Mouse (Mus musculus): Measurements from ENCODE around the gene Ddit4l.
"Not testable (repeated sequence)": the region's sequence is repeated elsewhere in the genome, so short reads cannot be mapped to it uniquely, and the experiment has no call there.

Gene Ddit4l

DNA sequence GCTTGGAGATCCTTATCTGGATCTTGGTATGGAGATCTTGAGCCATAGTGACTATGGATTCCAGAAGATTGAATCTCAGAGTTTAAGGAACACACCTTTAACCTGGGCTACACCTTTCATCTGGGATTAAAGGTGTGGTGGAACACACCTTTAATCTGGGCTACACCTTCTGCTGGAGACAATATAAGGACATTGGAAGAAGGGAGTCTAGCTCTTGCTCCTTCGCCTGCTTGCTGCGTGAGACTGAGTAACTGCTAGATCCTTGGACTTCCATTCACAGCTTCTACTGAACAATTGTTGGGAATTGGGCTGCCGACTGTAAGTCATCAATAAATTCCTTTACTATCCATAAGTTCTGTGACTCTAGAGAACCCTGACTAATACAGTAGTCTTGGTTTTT, at the start of gene Ddit4l:
Gene Ddit4l (plus strand): TSS at position 301 of the 400 bp plus-strand sequence.
- not testable (repeated sequence) for DNase-seq (ENCODE audit: low spot score in 2 of 2)

DNA sequence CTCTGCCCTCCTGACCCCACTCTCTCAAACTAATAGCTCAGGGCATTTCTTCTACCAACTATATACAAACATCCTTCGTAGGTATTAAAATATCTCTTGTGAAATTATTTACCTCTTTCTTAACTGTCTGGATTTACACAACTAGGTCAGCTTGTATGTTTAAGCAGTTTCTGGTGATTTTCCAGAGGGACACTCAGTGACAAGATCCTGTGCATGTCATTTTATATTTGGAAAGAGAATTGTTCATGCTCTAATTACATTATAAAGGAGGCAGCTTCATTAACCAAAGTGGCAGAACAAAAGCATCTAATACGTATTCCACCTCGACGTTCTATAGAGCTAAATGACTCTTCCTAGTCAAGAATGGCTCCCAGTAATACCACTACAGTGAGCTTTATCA, 45.3 kb upstream of the Ddit4l start:
- DNase-seq (ENCODE audit: low spot score in 2 of 2): no peak

DNA sequence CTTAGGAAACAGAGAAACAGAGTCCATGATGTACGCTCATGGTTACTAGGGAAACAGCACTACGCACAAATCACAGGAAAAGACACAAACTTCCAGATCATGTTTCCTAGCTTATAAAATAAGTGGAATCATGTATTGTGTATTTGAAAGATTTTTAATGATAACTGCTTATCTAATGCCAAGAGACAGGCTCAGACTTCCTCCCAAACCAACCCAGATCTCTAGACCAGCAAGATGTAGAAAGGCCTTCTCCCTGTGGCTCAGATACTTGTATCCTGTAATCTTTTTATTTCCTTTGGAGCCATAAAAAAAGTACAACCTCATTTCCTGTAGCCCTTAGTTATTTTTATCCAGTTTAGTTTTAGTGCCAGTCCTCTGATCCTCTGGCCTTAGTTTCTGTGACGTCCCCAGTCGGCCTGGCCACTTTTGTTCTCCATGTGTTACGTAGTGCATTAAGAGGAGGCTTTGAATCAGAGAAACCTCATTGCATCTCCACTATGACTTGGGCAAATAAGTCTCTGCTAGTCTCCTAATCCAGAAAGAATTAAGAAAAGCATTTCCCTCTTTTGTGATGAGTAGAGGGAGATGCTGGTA, 34.9 kb upstream of the Ddit4l start:
- no peak for DNase-seq (ENCODE audit: low spot score in 2 of 2)

DNA sequence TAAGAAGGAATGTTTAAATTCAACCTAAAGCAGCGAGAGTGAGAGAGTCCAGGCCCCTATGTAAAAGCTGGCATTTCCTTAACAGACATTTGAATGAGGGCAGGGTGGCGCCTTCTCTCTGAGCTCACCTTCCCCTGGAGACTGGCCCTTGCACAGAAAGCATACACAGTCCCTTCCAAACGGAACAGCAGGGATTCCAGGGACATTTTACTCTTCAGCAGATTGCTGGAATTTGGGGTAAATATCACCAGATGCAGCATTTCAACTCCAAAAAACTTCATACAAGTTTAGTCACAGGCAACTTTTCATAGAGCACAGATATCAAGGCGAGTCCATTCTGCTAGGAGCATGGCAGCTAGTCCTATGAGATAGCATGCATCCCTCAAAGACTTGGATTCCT, 31.6 kb upstream of the Ddit4l start:
- DNase-seq (ENCODE audit: low spot score in 2 of 2): no peak

DNA sequence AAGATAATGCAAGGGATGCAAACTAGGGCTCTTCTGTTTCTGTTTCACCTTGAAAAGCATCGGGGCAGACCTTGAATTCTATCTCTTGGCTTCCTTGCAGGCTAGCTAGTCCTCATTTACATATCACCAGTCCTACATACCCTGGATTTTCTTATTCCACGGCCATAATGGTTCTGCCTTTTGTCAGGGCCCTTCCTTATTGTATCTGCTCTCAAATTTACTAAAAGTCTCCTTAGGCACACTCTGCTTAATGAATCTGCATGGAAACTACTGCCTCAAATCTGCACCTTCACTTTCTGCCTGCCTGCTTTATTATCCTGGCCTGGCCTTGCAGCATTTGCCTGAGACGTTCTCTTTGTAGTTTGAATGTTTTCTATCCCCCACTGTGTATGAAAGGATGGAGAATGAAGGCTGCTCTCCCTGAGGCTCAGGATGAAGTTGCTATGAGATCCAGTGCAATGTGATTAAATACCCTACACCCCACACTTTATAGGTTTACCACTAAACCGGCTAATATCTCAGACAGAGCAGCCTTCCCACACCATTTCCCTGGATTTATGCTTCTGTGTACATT, 27.0 kb upstream of the Ddit4l start:
- DNase-seq (ENCODE audit: low spot score in 2 of 2): no peak

DNA sequence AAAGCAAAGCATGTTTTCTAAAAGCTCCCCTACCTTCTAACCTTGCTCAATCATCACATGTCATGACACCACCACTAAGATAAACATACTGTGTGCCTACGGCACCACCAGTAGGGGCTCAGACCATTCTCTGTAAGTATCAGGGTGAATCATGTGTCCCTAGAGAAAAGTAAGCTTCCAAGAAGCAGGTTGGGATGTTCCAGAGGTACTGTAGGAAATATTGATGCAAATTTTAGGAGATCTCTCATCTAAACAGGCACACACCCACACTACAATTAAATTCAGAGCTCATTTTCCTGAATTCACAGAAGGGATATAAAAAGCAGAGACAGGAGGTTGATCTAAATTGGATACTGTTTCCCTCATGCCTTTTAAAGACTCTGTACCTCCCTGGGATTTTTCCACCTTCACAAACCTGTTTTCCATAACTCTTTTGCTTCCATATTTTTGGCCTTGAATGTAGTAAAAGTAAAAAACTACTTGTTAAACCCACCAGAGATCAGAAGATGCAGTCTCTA, 12.4 kb upstream of the Ddit4l start:
- DNase-seq (ENCODE audit: low spot score in 2 of 2): no peak

DNA sequence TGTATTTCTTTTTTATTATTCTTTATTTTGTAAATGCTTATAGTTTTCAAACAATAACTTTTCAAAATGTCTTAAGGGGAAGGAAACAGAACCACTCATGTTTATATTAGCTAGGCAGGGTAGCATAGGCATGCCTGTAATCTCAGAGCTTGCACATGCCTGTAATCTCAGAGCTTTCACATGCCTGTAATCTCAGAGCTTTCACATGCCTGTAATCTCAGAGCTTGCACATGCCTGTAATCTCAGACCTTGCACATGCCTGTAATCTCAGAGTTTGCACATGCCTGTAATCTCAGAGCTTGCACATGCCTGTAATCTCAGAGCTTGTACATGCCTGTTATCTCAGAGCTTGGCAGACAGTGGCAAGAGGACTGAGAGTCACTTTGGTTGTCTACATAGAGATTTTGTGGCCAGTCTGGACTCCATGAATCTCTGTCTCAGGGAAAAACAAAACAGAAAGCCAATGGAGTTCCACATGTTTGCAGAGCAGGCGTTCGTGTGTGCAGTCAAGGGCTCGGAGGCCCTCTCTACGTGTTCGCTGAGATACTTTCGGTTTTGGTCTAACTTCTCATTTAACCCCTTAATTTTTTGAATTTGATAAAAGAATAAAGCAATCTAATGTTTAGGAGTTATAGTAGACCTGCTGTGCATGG, 10.8 kb upstream of the Ddit4l start:
- no peak for DNase-seq (ENCODE audit: low spot score in 2 of 2)

DNA sequence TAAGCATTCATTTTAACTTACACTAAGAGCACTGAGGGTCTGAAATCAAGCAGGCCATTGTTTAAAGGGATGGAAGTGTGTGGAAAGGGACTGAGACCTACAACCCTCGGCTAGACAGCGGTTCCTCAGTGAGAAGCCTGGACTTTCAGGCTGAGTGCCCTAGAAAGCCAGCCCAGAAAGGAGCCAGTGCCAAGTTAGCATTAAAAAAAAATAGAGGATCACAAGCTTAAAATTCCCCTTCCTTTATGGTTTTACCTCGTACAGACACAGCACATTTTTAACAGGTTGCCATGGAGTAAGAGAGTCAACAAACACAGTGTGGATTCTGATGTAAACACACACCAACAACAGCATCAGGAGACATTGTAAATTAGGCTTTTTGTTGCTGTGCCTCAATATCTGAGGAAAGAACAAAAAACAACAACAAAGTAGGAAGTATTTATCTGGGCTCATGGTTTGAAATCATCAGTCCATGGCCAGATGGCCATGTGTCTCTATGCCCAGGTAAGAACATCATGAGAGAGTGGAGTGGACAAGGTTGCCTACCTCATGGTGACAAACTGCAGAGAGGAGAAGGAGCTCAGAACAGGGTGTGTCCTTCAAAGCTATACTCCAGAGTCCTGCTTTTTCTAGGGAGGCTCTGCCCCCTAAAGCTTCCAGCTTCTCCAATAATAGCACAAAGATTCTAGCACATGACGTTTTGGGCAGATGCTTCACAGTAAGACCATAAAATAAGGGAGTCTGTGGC, 10.1 kb upstream of the Ddit4l start:
- no peak for DNase-seq (ENCODE audit: low spot score in 2 of 2)

DNA sequence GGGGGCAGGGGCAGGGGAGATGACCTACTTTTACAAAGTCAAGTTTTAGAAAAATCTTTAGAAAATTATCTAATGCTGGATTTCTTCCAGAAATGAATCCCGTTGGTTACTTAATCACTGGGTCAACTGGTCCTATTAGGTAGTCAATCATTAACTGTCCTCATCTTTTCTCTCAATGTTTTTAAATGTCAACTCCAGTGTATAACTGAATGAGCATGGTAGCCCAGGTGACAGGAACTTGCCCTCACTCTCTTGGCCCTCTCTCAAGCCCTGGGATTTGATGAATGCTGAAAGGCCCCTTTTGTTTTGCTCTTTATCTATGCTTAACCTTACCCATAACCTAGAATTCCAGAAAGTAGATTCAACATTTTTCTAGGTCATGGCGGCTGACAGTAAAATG, 9.4 kb upstream of the Ddit4l start:
- no peak for DNase-seq (ENCODE audit: low spot score in 2 of 2)

DNA sequence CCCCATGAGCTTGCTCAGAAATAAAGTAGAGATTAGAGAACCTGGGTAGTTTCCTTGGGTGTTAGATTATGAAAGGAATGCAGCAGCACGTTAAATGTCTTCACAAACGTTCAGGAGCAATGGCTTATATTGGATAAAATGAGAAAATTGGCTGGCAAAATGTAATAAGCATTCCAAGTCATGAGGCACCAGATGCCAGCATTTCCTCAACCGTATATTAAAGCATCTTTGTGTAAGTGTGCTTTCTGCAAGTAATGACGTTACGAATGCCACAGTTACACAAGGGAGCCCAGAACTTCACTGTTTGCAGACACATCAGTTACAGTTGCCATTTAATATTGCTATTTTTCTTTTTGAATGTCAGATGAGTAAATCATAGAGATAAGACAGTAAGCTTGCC, 872 bp upstream of the Ddit4l start:
- no peak for DNase-seq (ENCODE audit: low spot score in 2 of 2)

DNA sequence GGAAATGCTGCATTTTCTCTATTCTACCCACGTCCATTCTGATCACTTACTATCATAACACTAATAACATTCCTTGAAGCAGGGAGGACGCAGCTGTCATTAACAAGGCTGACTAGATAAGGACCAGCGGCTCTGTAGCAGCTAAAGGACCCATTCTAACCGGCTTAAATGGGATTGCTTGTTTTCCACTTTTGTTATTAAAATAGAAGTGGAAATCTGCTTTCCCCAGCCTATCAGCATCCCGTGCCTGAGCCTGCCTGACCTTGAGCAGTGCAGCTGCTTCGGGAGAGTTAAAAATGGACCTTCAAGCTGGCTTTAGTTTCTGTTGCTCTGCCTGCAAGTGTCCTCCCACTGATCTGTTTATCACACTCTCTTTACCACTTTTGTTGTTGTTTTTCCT, 679 bp downstream of the Ddit4l start:
- no peak for DNase-seq (ENCODE audit: low spot score in 2 of 2)

DNA sequence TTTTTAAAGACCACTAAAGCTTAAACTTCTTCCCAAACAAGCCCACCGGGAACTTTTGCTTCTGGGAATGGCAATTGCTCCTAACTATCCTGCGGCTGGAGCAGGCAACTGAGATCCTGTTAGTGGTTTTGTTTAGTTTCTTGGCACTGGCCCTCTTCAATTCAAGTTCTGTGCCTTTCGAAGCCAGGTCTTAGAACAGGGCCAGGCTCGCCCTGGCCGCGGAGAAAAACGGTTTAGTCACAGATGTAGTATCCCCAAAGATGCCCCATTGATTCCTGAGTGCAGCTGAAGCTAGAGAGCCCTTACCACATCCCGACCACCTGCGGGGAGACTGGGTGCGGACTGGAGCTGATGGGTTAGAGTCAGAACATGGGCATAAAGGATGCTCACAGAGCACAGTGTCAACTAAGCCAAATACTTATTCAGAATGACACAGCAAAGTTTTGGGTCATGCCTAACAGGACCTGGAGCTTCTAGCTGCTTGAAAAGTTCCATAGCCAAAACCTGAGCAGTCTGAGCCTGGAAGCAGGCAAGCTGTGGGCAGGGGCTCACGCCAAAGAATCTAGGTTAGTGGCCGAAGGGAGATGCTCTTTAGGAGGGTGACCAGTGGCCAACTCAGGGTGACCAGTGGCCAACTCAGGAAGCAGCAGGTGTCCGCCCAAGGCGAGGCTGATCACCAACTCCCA, 1.6 kb downstream of the Ddit4l start:
- DNase-seq (ENCODE audit: low spot score in 2 of 2): no peak

DNA sequence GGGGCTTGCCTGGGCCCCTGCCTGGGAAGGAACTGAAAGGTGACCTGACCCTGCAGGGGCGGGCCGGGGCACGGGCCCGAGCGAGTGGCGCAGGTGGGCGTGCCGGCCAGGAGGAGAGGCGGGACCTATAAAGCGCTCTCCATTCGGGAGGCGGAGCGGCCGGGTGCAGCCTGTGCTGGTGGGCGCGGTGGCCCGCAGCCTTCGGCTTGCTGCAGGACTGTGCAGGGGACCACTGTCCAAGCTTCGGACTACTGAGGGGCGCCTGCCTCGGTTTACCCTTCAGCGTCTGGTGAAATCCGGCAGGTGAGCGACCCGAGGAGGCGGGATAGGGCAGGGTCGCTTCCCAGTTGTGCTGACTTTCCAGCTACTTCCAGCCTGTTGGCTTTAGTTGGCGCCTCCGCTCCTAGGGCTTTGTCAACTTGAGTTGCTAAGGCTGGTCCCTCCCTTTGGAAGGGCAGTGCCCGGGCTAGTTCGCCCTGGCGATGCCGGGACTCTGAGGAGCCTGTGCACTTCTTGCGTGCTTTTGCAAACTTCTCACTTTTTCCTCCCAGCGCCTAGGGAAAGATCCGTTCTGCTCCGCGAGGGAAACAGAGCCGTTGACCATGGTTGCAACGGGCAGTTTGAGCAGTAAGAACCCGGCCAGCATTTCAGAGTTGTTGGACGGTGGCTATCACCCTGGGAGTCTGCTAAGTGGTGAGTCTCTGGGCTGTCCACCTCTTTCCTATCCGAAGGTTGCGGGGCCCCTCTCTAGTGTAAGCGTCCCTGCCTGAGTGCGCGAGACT, 2.4 kb downstream of the Ddit4l start:
- peak; percentile 20 to 48 for DNase-seq (ENCODE audit: low spot score in 2 of 2)

DNA sequence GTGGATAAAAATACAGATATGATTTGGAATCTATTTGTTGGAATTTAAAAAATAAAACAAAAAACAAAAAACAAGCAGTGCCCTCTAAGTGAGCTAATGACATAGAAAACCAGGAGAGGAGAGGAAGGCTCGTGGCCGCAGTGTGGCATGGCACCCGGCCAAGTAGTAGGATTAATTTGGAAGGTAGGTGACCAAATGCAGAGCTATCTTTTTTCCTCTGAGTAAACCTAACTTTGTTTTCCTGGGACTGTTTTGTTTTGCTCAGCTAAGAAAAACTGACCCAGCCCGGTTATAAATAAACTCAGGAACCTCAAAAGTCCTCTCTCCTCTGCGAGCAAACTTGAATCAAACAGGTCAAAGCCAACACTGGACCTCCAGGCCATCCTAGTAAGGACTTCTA, 3.6 kb downstream of the Ddit4l start:
- DNase-seq (ENCODE audit: low spot score in 2 of 2): no peak

DNA sequence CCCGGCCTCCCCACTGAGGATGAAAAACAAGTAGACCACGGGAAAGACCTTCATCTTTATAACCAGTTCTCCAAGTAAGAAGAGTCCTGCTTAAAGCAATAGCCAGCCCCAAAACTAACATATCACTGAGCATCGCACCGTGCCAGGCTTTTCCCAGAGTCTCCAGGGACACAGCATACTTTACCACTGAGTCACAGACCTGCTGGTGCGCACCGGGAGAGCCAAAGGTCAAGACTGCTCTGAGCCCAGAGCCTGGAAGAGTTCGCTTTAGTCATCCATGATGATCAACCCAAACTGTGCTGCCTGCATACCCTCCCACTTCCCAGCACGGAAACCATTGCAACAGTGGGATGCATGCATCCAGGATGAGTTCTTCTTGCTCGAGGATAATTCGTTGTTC, 12.3 kb downstream of the Ddit4l start:
- no peak for DNase-seq (ENCODE audit: low spot score in 2 of 2)

DNA sequence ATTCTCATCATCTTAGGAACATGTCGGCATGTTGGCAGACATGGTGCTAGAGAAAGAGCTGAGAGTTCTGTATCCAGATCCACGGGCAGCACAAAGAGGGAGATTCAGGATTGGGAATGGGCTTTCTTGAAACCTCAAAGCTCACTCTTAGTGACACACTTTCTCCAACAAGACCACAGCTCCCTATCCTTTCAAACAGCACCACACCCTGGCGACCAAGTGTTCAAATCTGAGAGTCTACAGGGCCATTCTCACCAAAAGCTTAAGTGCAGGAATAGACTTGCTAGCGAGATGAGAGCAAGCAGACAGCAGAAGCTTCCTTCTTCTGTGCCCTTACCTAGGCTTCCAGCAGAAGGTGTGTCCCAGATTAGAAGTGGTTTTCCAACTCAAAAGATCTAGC, 15.2 kb downstream of the Ddit4l start:
- no peak for DNase-seq (ENCODE audit: low spot score in 2 of 2)

DNA sequence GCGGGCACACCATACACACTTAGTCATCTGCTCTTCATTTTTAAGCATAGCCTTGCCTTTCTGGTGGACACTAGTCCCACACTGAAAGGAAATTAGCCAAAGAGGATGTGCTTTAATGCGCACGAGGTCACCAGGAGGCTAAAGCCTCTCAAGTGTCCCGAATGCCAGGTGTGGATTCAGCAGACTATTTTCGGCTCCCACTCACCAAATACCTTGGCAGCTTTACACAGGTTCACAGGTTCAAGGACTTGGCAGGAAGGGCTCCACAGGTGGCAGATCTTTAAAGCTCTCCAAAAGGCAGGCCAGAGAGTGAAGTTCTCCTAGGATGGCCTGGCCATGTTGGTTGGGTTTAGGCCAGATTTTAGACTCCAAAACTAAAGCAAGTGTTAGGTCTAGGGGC, 19.8 kb downstream of the Ddit4l start:
- DNase-seq (ENCODE audit: low spot score in 2 of 2): no peak

DNA sequence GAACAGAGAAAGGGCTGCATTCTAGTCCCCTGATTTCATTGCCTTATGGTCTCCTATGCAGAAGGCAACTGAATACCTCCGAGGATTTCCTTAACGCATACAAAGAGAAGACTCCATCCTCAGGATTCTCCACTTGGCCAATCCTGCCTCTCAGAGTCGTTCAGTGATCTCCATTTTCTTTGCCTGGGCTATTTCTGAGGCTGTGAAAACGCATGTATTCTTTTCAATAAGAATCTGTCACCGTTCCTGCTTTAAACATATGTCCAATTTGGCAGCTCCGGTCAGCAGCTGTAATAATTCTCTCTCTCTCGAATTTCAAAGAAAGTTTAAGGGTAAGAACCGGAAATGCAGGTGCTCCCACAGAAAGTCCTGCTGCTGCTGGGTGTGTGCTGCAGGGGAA, 20.7 kb downstream of the Ddit4l start:
- no peak for DNase-seq (ENCODE audit: low spot score in 2 of 2)

DNA sequence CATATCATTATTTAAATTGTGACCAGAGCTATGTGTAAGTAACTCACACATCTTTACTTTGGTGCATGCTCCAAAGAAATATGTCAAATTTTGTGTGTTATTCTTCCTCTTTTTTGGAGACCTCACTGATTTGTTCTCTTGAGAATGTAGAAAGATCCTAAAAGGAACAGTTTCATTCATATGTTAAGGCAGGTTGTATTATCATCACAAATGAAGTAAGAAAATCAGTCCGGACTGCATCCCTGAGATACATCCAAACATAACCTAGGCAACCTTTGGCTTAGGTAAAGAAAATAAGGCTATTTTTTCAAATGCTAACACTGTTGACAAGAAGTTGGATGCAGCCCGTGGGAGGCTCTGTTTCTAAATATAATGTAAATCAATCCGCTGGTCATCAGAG, 21.2 kb downstream of the Ddit4l start:
- no peak for DNase-seq (ENCODE audit: low spot score in 2 of 2)

DNA sequence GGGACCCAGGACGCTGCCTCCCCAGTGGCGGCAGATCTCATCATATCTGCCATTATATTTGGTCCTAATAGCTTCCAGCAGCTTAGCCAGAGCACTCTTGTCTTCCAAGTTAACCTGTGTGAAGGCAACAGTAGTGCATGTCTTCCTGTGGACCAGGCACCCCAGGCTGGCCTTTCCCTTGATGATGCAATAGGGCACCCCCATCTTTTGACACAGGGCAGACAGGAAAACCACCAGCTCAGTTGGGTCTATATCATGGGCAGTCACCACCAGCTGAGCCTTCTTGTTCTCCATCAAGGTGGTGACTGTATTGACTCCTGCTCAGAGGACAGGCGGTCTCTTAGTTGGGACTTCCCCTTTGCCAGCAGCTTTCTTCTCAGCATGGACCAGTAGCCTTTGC, 22.7 kb downstream of the Ddit4l start:
- no peak for DNase-seq (ENCODE audit: low spot score in 2 of 2)

DNA sequence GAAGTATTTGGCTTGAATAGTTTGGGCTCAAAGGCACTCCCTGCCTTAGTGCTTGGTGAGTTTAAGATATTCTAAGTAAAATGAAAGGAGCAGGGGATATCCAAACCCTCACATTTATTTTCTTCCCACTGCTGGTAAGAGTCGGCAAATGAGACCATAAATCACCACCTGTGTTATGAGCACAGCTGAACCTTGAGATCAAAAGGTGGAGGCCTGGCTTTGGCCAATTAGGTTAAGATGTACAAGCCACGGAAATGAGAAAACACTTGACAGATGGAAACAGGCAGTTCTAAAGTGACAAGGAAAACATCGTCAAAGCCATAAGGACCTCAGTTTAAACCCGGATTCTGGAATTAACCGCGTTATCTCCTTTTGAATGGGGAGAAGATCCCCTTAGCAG, 23.5 kb downstream of the Ddit4l start:
- DNase-seq (ENCODE audit: low spot score in 2 of 2): no peak
